In the genomic region with DNA sequence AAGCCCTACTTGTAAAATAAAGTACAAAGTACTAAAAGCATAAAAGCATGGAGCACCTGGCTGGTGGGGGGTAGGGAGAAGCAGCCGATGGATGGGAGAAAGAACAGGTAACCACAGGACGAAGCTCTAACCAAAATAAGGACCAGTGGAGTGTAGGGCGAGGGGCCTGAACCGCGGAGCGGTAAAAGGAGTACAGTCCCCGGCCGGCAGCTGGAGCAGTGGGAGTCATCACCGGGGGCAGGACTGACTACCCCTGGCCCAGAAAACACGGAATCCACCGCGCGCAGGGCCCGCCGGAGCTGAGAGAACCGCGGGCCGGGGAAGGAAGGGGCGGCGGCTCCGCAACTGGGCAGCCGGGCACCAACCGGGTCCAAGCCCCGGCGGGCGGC, we compare ENCODE assay signal across 8 mouse cellular contexts. TPM values are rescaled to one million over a fixed set of nuclear protein-coding genes. Genes with fewer than 3 reads are reported as not detected.
DNase-seq lines count a peak whose midpoint lies in the region; ATAC-seq lines count a peak whose summit lies in the region.

No protein-coding gene starts in this region.

- peak overlapping the region; percentile 94 for H3K9ac ChIP-seq in kidney, embryonic 14.5 days (ENCODE audit: low read depth, low read length)
- peak overlapping the region; percentile 99 for H3K9ac ChIP-seq in heart, embryonic 16.5 days (ENCODE audit: low read length)

- H3K4me1 ChIP-seq in kidney, embryonic 14.5 days (ENCODE audit: control insufficient read depth, insufficient read depth, low read length), result peaks cover 4% of the 10 kb centered on the region; the same call in 1 of the 2 replicates
- peaks cover 23% of the 10 kb centered on the region for H3K4me1 ChIP-seq in heart, embryonic 16.5 days (ENCODE audit: control insufficient read depth, insufficient read depth, low read length)
- H3K4me1 ChIP-seq in megakaryocyte, embryonic 14.5 days, result peaks cover 47% of the 10 kb centered on the region

- H3K27ac ChIP-seq in kidney, embryonic 14.5 days (ENCODE audit: low read depth, low read length), result peak overlapping the region; percentile 93
- peak overlapping the region; percentile 99 for H3K27ac ChIP-seq in heart, embryonic 16.5 days (ENCODE audit: low read length)

- WGBS in kidney, embryonic 14.5 days, result 1% methylated on average over 22 of the region's 26 CpGs
- WGBS in heart, embryonic 16.5 days, result 0% methylated on average over 26 of the region's 26 CpGs

- no peaks in the 10 kb centered on the region for H3K9me3 ChIP-seq in kidney, embryonic 14.5 days (ENCODE audit: control insufficient read depth, low read length)
- H3K9me3 ChIP-seq in heart, embryonic 16.5 days (replicated peaks; ENCODE audit: control insufficient read depth, low read length), result no peaks in the 10 kb centered on the region
- H3K9me3 ChIP-seq in megakaryocyte, embryonic 14.5 days, result no peaks in the 10 kb centered on the region

- no peak for DNase-seq in kidney, adult 9 months
- peak; percentile 44 for DNase-seq in R1 (ENCODE audit: low read depth, low spot score)
- DNase-seq in thymus, postnatal 4 days, result no peak
- no peak for DNase-seq in gastrocnemius, postnatal 10 days

- ATAC-seq in kidney, embryonic 14.5 days (ENCODE audit: low FRiP score, low TSS enrichment), result peak; percentile 23
- no peak; the same call in 1 of the 2 replicates for ATAC-seq in heart, embryonic 16.5 days (replicated peaks; ENCODE audit: extremely low read depth, insufficient read depth, low FRiP score)
- no peak; the same call in 1 of the 2 replicates for ATAC-seq in granulocyte monocyte progenitor cell, adult 5-6 weeks (replicated peaks; ENCODE audit: poor library complexity, severe bottlenecking)

- H3K36me3 ChIP-seq in kidney, embryonic 14.5 days (ENCODE audit: control insufficient read depth, insufficient read depth, low read length), result peaks cover 16% of the 10 kb centered on the region
- peaks cover 11% of the 10 kb centered on the region for H3K36me3 ChIP-seq in heart, embryonic 16.5 days (ENCODE audit: control insufficient read depth, insufficient read depth)
- H3K36me3 ChIP-seq in megakaryocyte, embryonic 14.5 days (replicated peaks; ENCODE audit: low read length), result peaks cover 23% of the 10 kb centered on the region

- no peaks in the 10 kb centered on the region for H3K27me3 ChIP-seq in kidney, embryonic 14.5 days (ENCODE audit: control insufficient read depth, insufficient read depth, low read length)
- H3K27me3 ChIP-seq in heart, embryonic 16.5 days (ENCODE audit: control insufficient read depth, insufficient read depth, low read length), result no peaks in the 10 kb centered on the region
- no peaks in the 10 kb centered on the region for H3K27me3 ChIP-seq in megakaryocyte, embryonic 14.5 days (replicated peaks)

- peak overlapping the region; percentile 68 for H3K4me2 ChIP-seq in kidney, embryonic 14.5 days (replicated peaks; ENCODE audit: low read depth, low read length)
- peak overlapping the region; percentile 73 for H3K4me2 ChIP-seq in heart, embryonic 16.5 days (ENCODE audit: low read depth, low read length)

- peak overlapping the region; percentile 97 for H3K4me3 ChIP-seq in kidney, embryonic 14.5 days (ENCODE audit: low read length)
- H3K4me3 ChIP-seq in heart, embryonic 16.5 days (ENCODE audit: low read length), result peak overlapping the region; percentile 95
- peak overlapping the region; percentile 97 for H3K4me3 ChIP-seq in megakaryocyte, embryonic 14.5 days (replicated peaks)

RNA-seq across cellular contexts. Expression of a gene that starts 0.6 kb away (rescaled TPM):
- polyA plus RNA-seq in kidney, embryonic 14.5 days (2014; fragmentation: Nextera tagmentation; extraction: Ambion mirVana), result 41.0 and 48.8 TPM in 2 replicates
- 21.7 and 22.7 TPM in 2 replicates for polyA plus RNA-seq in heart, embryonic 16.5 days (2015; fragmentation: Nextera tagmentation; extraction: Ambion mirVana)
- 14.8 and 20.0 TPM in 2 replicates for polyA plus RNA-seq in megakaryocyte, embryonic 14.5 days (2012; ENCODE audit: insufficient read depth, low replicate concordance)
- 38.4 and 46.6 TPM in 2 replicates for total RNA-seq in granulocyte monocyte progenitor cell, adult 5-6 weeks (2014; fragmentation: Nextera tagmentation)
- total RNA-seq in granulocyte monocyte progenitor cell, adult 5-6 weeks (2017), result 33.4 and 35.2 TPM in 2 replicates
- total RNA-seq in gastrocnemius, postnatal 10 days (2021), result 10 to 100 TPM; 42.7 to 47.9 TPM

RNA-seq across cellular contexts. Expression of a gene that starts 12.7 kb away (rescaled TPM):
- 33.2 and 34.5 TPM in 2 replicates for polyA plus RNA-seq in kidney, embryonic 14.5 days (2014; fragmentation: Nextera tagmentation; extraction: Ambion mirVana)
- polyA plus RNA-seq in heart, embryonic 16.5 days (2015; fragmentation: Nextera tagmentation; extraction: Ambion mirVana), result 17.9 and 19.5 TPM in 2 replicates
- polyA plus RNA-seq in megakaryocyte, embryonic 14.5 days (2012; ENCODE audit: insufficient read depth, low replicate concordance), result 0.70 TPM in 1 of 2 replicates, not detected in the other
- 30.3 and 34.9 TPM in 2 replicates for total RNA-seq in granulocyte monocyte progenitor cell, adult 5-6 weeks (2014; fragmentation: Nextera tagmentation)
- 31.3 and 40.1 TPM in 2 replicates for total RNA-seq in granulocyte monocyte progenitor cell, adult 5-6 weeks (2017)
- 1 to 10 TPM; 4.6 to 5.3 TPM for total RNA-seq in gastrocnemius, postnatal 10 days (2021)

RNA-seq across cellular contexts. Expression of a gene that starts 19.4 kb away (rescaled TPM):
- polyA plus RNA-seq in kidney, embryonic 14.5 days (2014; fragmentation: Nextera tagmentation; extraction: Ambion mirVana), result 10.0 and 10.4 TPM in 2 replicates
- 2.4 and 2.6 TPM in 2 replicates for polyA plus RNA-seq in heart, embryonic 16.5 days (2015; fragmentation: Nextera tagmentation; extraction: Ambion mirVana)
- polyA plus RNA-seq in megakaryocyte, embryonic 14.5 days (2012; ENCODE audit: insufficient read depth, low replicate concordance), result 2.6 and 2.9 TPM in 2 replicates
- not detected in 2 replicates for total RNA-seq in granulocyte monocyte progenitor cell, adult 5-6 weeks (2014; fragmentation: Nextera tagmentation)
- not detected in 2 replicates for total RNA-seq in granulocyte monocyte progenitor cell, adult 5-6 weeks (2017)
- total RNA-seq in gastrocnemius, postnatal 10 days (2021), result 1 to 10 TPM in 1 of 2 experiments, under 1 TPM in 1; 0.49 to 1.4 TPM

RNA-seq across cellular contexts. Expression of a gene that starts 29.0 kb away (rescaled TPM):
- 5.6 and 14.9 TPM in 2 replicates for polyA plus RNA-seq in kidney, embryonic 14.5 days (2014; fragmentation: Nextera tagmentation; extraction: Ambion mirVana)
- 3.6 and 5.1 TPM in 2 replicates for polyA plus RNA-seq in heart, embryonic 16.5 days (2015; fragmentation: Nextera tagmentation; extraction: Ambion mirVana)
- 3.0 TPM in 1 of 2 replicates, not detected in the other for polyA plus RNA-seq in megakaryocyte, embryonic 14.5 days (2012; ENCODE audit: insufficient read depth, low replicate concordance)
- total RNA-seq in granulocyte monocyte progenitor cell, adult 5-6 weeks (2014; fragmentation: Nextera tagmentation), result not detected in 2 replicates
- total RNA-seq in granulocyte monocyte progenitor cell, adult 5-6 weeks (2017), result not detected in 2 replicates
- total RNA-seq in gastrocnemius, postnatal 10 days (2021), result 1 to 10 TPM in 1 of 2 experiments, under 1 TPM in 1; 0.77 to 1.4 TPM

RNA-seq across cellular contexts. Expression of a gene that starts 35.5 kb away (rescaled TPM):
- 145 and 163 TPM in 2 replicates for polyA plus RNA-seq in kidney, embryonic 14.5 days (2014; fragmentation: Nextera tagmentation; extraction: Ambion mirVana)
- polyA plus RNA-seq in heart, embryonic 16.5 days (2015; fragmentation: Nextera tagmentation; extraction: Ambion mirVana), result 180 and 182 TPM in 2 replicates
- polyA plus RNA-seq in megakaryocyte, embryonic 14.5 days (2012; ENCODE audit: insufficient read depth, low replicate concordance), result 2.4 TPM in 1 of 2 replicates, not detected in the other
- total RNA-seq in granulocyte monocyte progenitor cell, adult 5-6 weeks (2014; fragmentation: Nextera tagmentation), result 36.2 and 48.2 TPM in 2 replicates
- 52.6 and 55.0 TPM in 2 replicates for total RNA-seq in granulocyte monocyte progenitor cell, adult 5-6 weeks (2017)
- total RNA-seq in gastrocnemius, postnatal 10 days (2021), result 10 to 100 TPM; 50.4 to 50.7 TPM

Comparison
In these comparisons a context has a peak if more than half of its experiments do, and no peak if none do; other contexts are left out.
1. RNA of a gene that starts 12.7 kb away (polyA plus RNA-seq): 33.2 to 34.5 TPM in kidney, embryonic 14.5 days and 17.9 to 19.5 TPM in heart, embryonic 16.5 days; 0.70 TPM in megakaryocyte, embryonic 14.5 days; every median in the first group is over 10 times any median in the second.
2. Peak in every context shown above with its lines, with median percentiles within 50 percentile points of each other: H3K4me3 ChIP-seq.